Mouse (Mus musculus) adrenal gland (tissue): ENCODE measurements around the gene F2rl3.

Experiments used
- intact Hi-C: fragments of 180-260 bp; cut with DNase I; formaldehyde crosslinking; loops from one replicate; pipeline ENCODE4 v1.15.1; 2025

The F2rl3 gene

GRCm38 (mm10) chr8:72762306-72762705, 626 bp downstream of the F2rl3 start:
- intact Hi-C loops, result no loop called here

GRCm38 (mm10) chr8:72765696-72766095, 4.0 kb downstream of the F2rl3 start:
- intact Hi-C loops, result no loop called here

GRCm38 (mm10) chr8:72766777-72767176, 5.1 kb downstream of the F2rl3 start:
- intact Hi-C loops, result no loop called here

GRCm38 (mm10) chr8:72777797-72778196, 16.1 kb downstream of the F2rl3 start:
- intact Hi-C loops, result no loop called here

GRCm38 (mm10) chr8:72780644-72781043, 19.0 kb downstream of the F2rl3 start:
- intact Hi-C loops, result no loop called here

- intact Hi-C loops, result no loop called here
These were observed 39.9 kb downstream of the F2rl3 start for GRCm38 (mm10) chr8:72801583-72801982.

GRCm38 (mm10) chr8:72812690-72813089, 51.0 kb downstream of the F2rl3 start:
- intact Hi-C loops, result no loop called here
